Mouse (Mus musculus): ENCODE measurements around the gene Utf1. TPM values are rescaled to one million over a fixed set of nuclear protein-coding genes. Genes with fewer than 3 reads are reported as not detected.

Utf1 gene
- polyA plus RNA-seq, 1 experiment from 2014 or later: 0.38 TPM

GRCm38 (mm10) chr7:139910204-139910835, 33.3 kb upstream of the Utf1 start:
- peaks cover 48% of the 10 kb centered on the region for H3K27me3 ChIP-seq (ENCODE audit: low read depth, poor library complexity, severe bottlenecking)
- 62% methylated on average over 11 of the region's 11 CpGs for WGBS

GRCm38 (mm10) chr7:139914141-139915047, 29.2 kb upstream of the Utf1 start:
- H3K9me3 ChIP-seq (replicated peaks): no peaks in the 10 kb centered on the region
- peak; percentile 46 for DNase-seq (ENCODE audit: low spot score)
- peaks cover 38% of the 10 kb centered on the region for H3K4me1 ChIP-seq
- no peak overlapping the region for H3K27ac ChIP-seq
- peaks cover 83% of the 10 kb centered on the region for H3K27me3 ChIP-seq (ENCODE audit: low read depth, poor library complexity, severe bottlenecking)
- no peaks in the 10 kb centered on the region for H3K36me3 ChIP-seq
- 11% methylated on average over 29 of the region's 29 CpGs for WGBS
- H3K4me3 ChIP-seq: peak overlapping the region; percentile 47

More at GRCm38 (mm10) chr7:139910204-139910835, 33.3 kb upstream of the Utf1 start:
- DNase-seq (ENCODE audit: low spot score): no peak
- Histone ChIP-seq H3K36me3 (no peaks in the 10 kb centered on the region), H3K27ac (0 out of 2 replicates have a peak overlapping the region, but pooled peaks have one; percentile 7), H3K4me1 (peaks cover 44% of the 10 kb centered on the region), H3K4me3 (no peak overlapping the region), H3K9me3 (replicated peaks) (no peaks in the 10 kb centered on the region)

GRCm38 (mm10) chr7:139915646-139916257, 27.8 kb upstream of the Utf1 start:
- 9% methylated on average over 14 of the region's 14 CpGs for WGBS
- Histone ChIP-seq H3K27ac (no peak overlapping the region), H3K4me1 (peaks cover 24% of the 10 kb centered on the region), H3K27me3 (ENCODE audit: low read depth, poor library complexity, severe bottlenecking) (peaks cover 94% of the 10 kb centered on the region), H3K9me3 (replicated peaks) (no peaks in the 10 kb centered on the region), H3K4me3 (peak overlapping the region; percentile 15; the same call in 1 of the 2 replicates), H3K36me3 (no peaks in the 10 kb centered on the region)
- no peak for DNase-seq (ENCODE audit: low spot score)

GRCm38 (mm10) chr7:139916345-139916744, 27.2 kb upstream of the Utf1 start:
- H3K9me3 ChIP-seq (replicated peaks): no peaks in the 10 kb centered on the region
- no peak for DNase-seq (ENCODE audit: low spot score)
- H3K27ac ChIP-seq: no peak overlapping the region
- peaks cover 91% of the 10 kb centered on the region for H3K27me3 ChIP-seq (ENCODE audit: low read depth, poor library complexity, severe bottlenecking)
- WGBS: 0% methylated on average over 1 of the region's 1 CpGs
- no peaks in the 10 kb centered on the region for H3K36me3 ChIP-seq
- no peak overlapping the region for H3K4me3 ChIP-seq
- peaks cover 19% of the 10 kb centered on the region for H3K4me1 ChIP-seq

GRCm38 (mm10) chr7:139918262-139918661, 25.3 kb upstream of the Utf1 start:
- 66% methylated on average over 4 of the region's 4 CpGs for WGBS
- no peak overlapping the region for H3K4me3 ChIP-seq
- no peaks in the 10 kb centered on the region for H3K36me3 ChIP-seq
- H3K27ac ChIP-seq: no peak overlapping the region
- DNase-seq (ENCODE audit: low spot score): no peak
- H3K27me3 ChIP-seq (ENCODE audit: low read depth, poor library complexity, severe bottlenecking): peaks cover 72% of the 10 kb centered on the region
- H3K9me3 ChIP-seq (replicated peaks): no peaks in the 10 kb centered on the region
- peaks cover 19% of the 10 kb centered on the region for H3K4me1 ChIP-seq

GRCm38 (mm10) chr7:139930732-139931131, 12.9 kb upstream of the Utf1 start:
- peak; percentile 61 for DNase-seq (ENCODE audit: low spot score)
- Histone ChIP-seq H3K27me3 (ENCODE audit: low read depth, poor library complexity, severe bottlenecking) (peaks cover 17% of the 10 kb centered on the region), H3K4me1 (0 out of 2 replicates have a peak, but pooled peaks cover 5% of the 10 kb centered on the region), H3K9me3 (replicated peaks) (no peaks in the 10 kb centered on the region), H3K27ac (no peak overlapping the region), H3K4me3 (no peak overlapping the region), H3K36me3 (no peaks in the 10 kb centered on the region)
- WGBS: 21% methylated on average over 11 of the region's 11 CpGs

GRCm38 (mm10) chr7:139936705-139937104, 6.9 kb upstream of the Utf1 start:
- Histone ChIP-seq H3K27ac (no peak overlapping the region), H3K36me3 (no peaks in the 10 kb centered on the region), H3K27me3 (ENCODE audit: low read depth, poor library complexity, severe bottlenecking) (peaks cover 34% of the 10 kb centered on the region), H3K4me3 (no peak overlapping the region), H3K4me1 (no peaks in the 10 kb centered on the region), H3K9me3 (replicated peaks) (no peaks in the 10 kb centered on the region)
- DNase-seq (ENCODE audit: low spot score): no peak
- 87% methylated on average over 10 of the region's 10 CpGs for WGBS

GRCm38 (mm10) chr7:139937138-139937537, 6.5 kb upstream of the Utf1 start:
- WGBS: 69% methylated on average over 3 of the region's 3 CpGs
- Histone ChIP-seq H3K4me3 (no peak overlapping the region), H3K27ac (no peak overlapping the region), H3K9me3 (replicated peaks) (no peaks in the 10 kb centered on the region), H3K27me3 (ENCODE audit: low read depth, poor library complexity, severe bottlenecking) (peaks cover 38% of the 10 kb centered on the region), H3K36me3 (no peaks in the 10 kb centered on the region), H3K4me1 (no peaks in the 10 kb centered on the region)
- DNase-seq (ENCODE audit: low spot score): no peak

GRCm38 (mm10) chr7:139937810-139938209, 5.8 kb upstream of the Utf1 start:
- no peak for DNase-seq (ENCODE audit: low spot score)
- 63% methylated on average over 5 of the region's 5 CpGs for WGBS
- Histone ChIP-seq H3K4me1 (no peaks in the 10 kb centered on the region), H3K27me3 (ENCODE audit: low read depth, poor library complexity, severe bottlenecking) (peaks cover 45% of the 10 kb centered on the region), H3K27ac (no peak overlapping the region), H3K4me3 (no peak overlapping the region), H3K36me3 (no peaks in the 10 kb centered on the region), H3K9me3 (replicated peaks) (no peaks in the 10 kb centered on the region)

GRCm38 (mm10) chr7:139940476-139941209, 2.9 kb upstream of the Utf1 start:
- Histone ChIP-seq H3K4me3 (no peak overlapping the region), H3K9me3 (replicated peaks) (no peaks in the 10 kb centered on the region), H3K27ac (no peak overlapping the region), H3K36me3 (no peaks in the 10 kb centered on the region), H3K4me1 (peaks cover 12% of the 10 kb centered on the region), H3K27me3 (ENCODE audit: low read depth, poor library complexity, severe bottlenecking) (peaks cover 71% of the 10 kb centered on the region)
- no peak for DNase-seq (ENCODE audit: low spot score)
- WGBS: 66% methylated on average over 16 of the region's 16 CpGs

GRCm38 (mm10) chr7:139944291-139945240, 977 bp downstream of the Utf1 start:
- no peaks in the 10 kb centered on the region for H3K36me3 ChIP-seq
- peaks cover 100% of the 10 kb centered on the region for H3K27me3 ChIP-seq (ENCODE audit: low read depth, poor library complexity, severe bottlenecking)
- no peaks in the 10 kb centered on the region for H3K9me3 ChIP-seq (replicated peaks)
- WGBS: 3% methylated on average over 68 of the region's 68 CpGs
- peak; percentile 47 for DNase-seq (ENCODE audit: low spot score)
- peak overlapping the region; percentile 34 for H3K4me3 ChIP-seq
- H3K27ac ChIP-seq: no peak overlapping the region
- peaks cover 14% of the 10 kb centered on the region for H3K4me1 ChIP-seq

Measured in limb, embryonic 10.5 days (tissue).